Mouse (Mus musculus) liver, postnatal 0 days (tissue): ENCODE results near the gene AU040320.

Experiments
- CTCF ChIP-seq: sonication (generic); IDR thresholded peaks from 2 replicates; pipeline ENCODE4 v1.5.1; 2016; ENCODE audit warnings: antibody characterized with exemption, low read depth
- EP300 ChIP-seq: IDR thresholded peaks from 2 replicates; pipeline ENCODE4 v1.6.1; 2016; ENCODE audit warnings: antibody characterized with exemption, low read depth, mild to moderate bottlenecking

DNA sequence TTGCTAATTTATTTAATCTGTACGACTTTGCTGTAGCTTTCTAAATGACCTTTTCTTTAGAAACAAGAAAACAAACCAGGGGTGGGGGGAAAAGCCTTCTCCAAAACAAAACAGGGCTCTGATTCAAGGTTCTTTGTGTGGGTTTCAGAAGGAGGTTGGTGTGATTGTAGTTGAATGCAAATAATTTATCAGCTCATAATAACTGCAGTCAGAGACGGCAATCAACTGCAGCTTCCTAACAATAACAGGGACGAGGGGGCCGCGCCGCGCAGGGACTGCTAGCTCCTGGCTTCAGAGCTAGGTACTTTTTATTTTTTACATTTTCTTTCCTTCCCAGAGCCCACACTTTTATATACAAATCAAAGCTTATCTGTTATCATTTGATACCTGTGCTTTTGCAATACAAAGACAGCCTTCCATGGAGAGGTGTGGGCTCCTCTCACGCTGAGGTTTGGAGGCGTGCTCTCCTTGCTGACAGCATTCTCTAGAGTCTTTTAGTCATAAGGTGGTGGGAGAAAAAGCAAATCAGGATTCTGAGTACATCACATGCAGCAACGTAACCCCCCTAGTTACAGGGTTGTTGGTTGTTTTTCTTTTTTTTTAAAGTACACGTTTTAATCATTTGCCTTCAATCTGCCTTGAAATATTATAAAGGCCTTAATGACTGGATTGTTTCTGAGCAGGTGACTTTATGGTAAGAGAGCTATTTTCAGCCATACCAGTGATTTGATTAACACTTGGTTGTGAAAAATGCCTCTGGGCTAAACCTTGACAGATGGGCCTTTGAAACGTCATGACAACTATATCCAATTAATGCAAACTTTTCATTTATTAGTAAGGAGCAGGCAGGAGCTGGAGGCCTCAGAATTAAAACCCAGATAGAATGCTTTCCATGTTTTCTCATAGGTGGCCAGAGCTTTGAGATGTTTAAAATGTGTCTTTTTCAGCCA lies 26.8 kb downstream of the AU040320 start:
- TF ChIP-seq EP300 (no peak), CTCF (no peak)
